10 mouse cellular contexts compared by ENCODE assay signal in the genomic region with DNA sequence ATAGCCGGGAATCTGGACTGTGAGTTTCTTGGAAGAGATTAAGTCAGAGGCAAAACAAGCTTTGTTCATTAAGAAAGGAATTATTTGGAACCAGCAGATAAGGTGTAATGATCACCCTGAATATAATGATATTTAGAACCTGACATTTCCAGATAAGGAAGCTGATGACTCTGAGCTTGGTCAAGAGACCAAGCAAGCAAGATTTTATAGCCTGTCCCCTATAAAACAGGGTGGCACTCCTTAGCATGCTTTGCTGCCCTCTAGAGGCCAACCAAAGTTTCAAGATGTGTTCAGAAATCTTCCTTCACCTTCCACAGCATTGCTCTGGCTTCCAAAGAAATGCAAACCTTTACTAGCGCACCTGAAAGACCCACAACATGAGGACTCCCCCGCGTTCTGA. TPM values are rescaled to one million over a fixed set of nuclear protein-coding genes. Genes with fewer than 3 reads are reported as not detected.
DNase-seq lines count a peak whose midpoint lies in the region; ATAC-seq and TF ChIP-seq lines count a peak whose summit lies in the region.
"Had no signal": no experiment of that assay in that cellular context is flagged by ENCODE, and none has a peak within 500 bp of the region (broad histone marks: within the 10 kb centered on the region; RNA-seq: fewer than 3 reads in every experiment).

No protein-coding gene starts in this region.

- peak; percentile 7 for DNase-seq in ovary, adult 18-20 months (ENCODE audit: low spot score)
- no peak for DNase-seq in ovary, postnatal 10 days (ENCODE audit: low spot score)
- peak; percentile 62 for DNase-seq in kidney, adult 9 months
- peak; percentile 52 for DNase-seq in left cerebral cortex, postnatal 4 days
- peak; percentile 63 for DNase-seq in testis, postnatal 10 days (ENCODE audit: low spot score)

- no peaks in the 10 kb centered on the region for H3K27me3 ChIP-seq in forebrain, embryonic 15.5 days
- H3K27me3 ChIP-seq in midbrain, embryonic 16.5 days (ENCODE audit: control insufficient read depth, insufficient read depth, low read depth, low read length): no peaks in the 10 kb centered on the region
- H3K27me3 ChIP-seq: embryonic facial prominence, embryonic 12.5 days; megakaryocyte, embryonic 14.5 days had no signal

- intact Hi-C loops in left cerebral cortex, postnatal 4 days (cut with DNase I): no loop called here

- ATAC-seq in forebrain, embryonic 15.5 days (replicated peaks): peak; percentile 61; the same call in 1 of the 2 replicates
- ATAC-seq in midbrain, embryonic 16.5 days: peak; percentile 71

- no peak overlapping the region for H3K27ac ChIP-seq in bone marrow, adult 2 months (ENCODE audit: control insufficient read depth, insufficient read depth, low read depth, low read length, poor library complexity)
- H3K27ac ChIP-seq in forebrain, embryonic 15.5 days (replicated peaks): no peak overlapping the region
- no peak overlapping the region for H3K27ac ChIP-seq in midbrain, embryonic 16.5 days (ENCODE audit: low read length)
- H3K27ac ChIP-seq: embryonic facial prominence, embryonic 12.5 days had no signal

- no peak for TF ChIP-seq POLR2A in bone marrow, adult 2 months (IDR thresholded peaks at IDR 0.05; ENCODE audit: borderline replicate concordance, control insufficient read depth, low read depth, low read length)

- H3K9me3 ChIP-seq in forebrain, embryonic 15.5 days: no peaks in the 10 kb centered on the region
- H3K9me3 ChIP-seq in midbrain, embryonic 16.5 days (replicated peaks; ENCODE audit: control insufficient read depth, low read length, poor library complexity, severe bottlenecking): no peaks in the 10 kb centered on the region
- H3K9me3 ChIP-seq: embryonic facial prominence, embryonic 12.5 days; megakaryocyte, embryonic 14.5 days had no signal

- H3K4me2 ChIP-seq in forebrain, embryonic 15.5 days (replicated peaks): no peak overlapping the region
- H3K4me2 ChIP-seq in midbrain, embryonic 16.5 days (ENCODE audit: low read length): no peak overlapping the region
- H3K4me2 ChIP-seq: embryonic facial prominence, embryonic 12.5 days had no signal

- TF ChIP-seq CTCF in bone marrow, adult 2 months (IDR thresholded peaks at IDR 0.05; ENCODE audit: control insufficient read depth, insufficient read depth, low read length): peak; percentile 17; the same call in 1 of the 2 replicates

- H3K36me3 ChIP-seq in forebrain, embryonic 15.5 days: no peaks in the 10 kb centered on the region
- no peaks in the 10 kb centered on the region for H3K36me3 ChIP-seq in midbrain, embryonic 16.5 days (ENCODE audit: control insufficient read depth, insufficient read depth, low read length)
- H3K36me3 ChIP-seq: embryonic facial prominence, embryonic 12.5 days had no signal

- H3K4me1 ChIP-seq in bone marrow, adult 2 months (ENCODE audit: control insufficient read depth, insufficient read depth, low read length): no peaks in the 10 kb centered on the region
- H3K4me1 ChIP-seq in forebrain, embryonic 15.5 days: no peaks in the 10 kb centered on the region
- no peaks in the 10 kb centered on the region for H3K4me1 ChIP-seq in midbrain, embryonic 16.5 days (ENCODE audit: control insufficient read depth, insufficient read depth, low read length)
- H3K4me1 ChIP-seq: embryonic facial prominence, embryonic 12.5 days; megakaryocyte, embryonic 14.5 days had no signal

- WGBS in bone marrow, adult 2 months: 48% methylated on average over 4 of the region's 4 CpGs
- WGBS in forebrain, embryonic 15.5 days: 60% methylated on average over 4 of the region's 4 CpGs
- WGBS in midbrain, embryonic 16.5 days: 64% methylated on average over 4 of the region's 4 CpGs

- H3K4me3 ChIP-seq in bone marrow, adult 2 months (replicated peaks; ENCODE audit: control insufficient read depth, low read depth, low read length): no peak overlapping the region
- no peak overlapping the region for H3K4me3 ChIP-seq in forebrain, embryonic 15.5 days
- no peak overlapping the region for H3K4me3 ChIP-seq in midbrain, embryonic 16.5 days (ENCODE audit: low read depth, low read length)
- H3K4me3 ChIP-seq: embryonic facial prominence, embryonic 12.5 days; megakaryocyte, embryonic 14.5 days had no signal

- H3K9ac ChIP-seq in forebrain, embryonic 15.5 days (replicated peaks): no peak overlapping the region
- no peak overlapping the region for H3K9ac ChIP-seq in midbrain, embryonic 16.5 days (ENCODE audit: low read depth, low read length)
- H3K9ac ChIP-seq: embryonic facial prominence, embryonic 12.5 days had no signal

RNA-seq across cellular contexts. Expression of gene Khdc1a, which starts 5.2 kb away (rescaled TPM):
- polyA plus RNA-seq in bone marrow, adult 2 months (2011; ENCODE audit: insufficient read depth, insufficient read length, low replicate concordance, missing spikeins): not detected in 2 replicates
- polyA plus RNA-seq in forebrain, embryonic 15.5 days (2015; fragmentation: Nextera tagmentation; extraction: Ambion mirVana): not detected in 2 replicates
- total RNA-seq in left cerebral cortex, postnatal 4 days (2021): not detected
- polyA plus RNA-seq in midbrain, embryonic 16.5 days (2015; fragmentation: Nextera tagmentation; extraction: Ambion mirVana): not detected in 2 replicates
- polyA plus RNA-seq: embryonic facial prominence, embryonic 12.5 days had no signal

RNA-seq across cellular contexts. Expression of gene Khdc1c, which starts 23.9 kb away (rescaled TPM):
- not detected in 2 replicates for polyA plus RNA-seq in bone marrow, adult 2 months (2011; ENCODE audit: insufficient read depth, insufficient read length, low replicate concordance, missing spikeins)
- not detected in 2 replicates for polyA plus RNA-seq in forebrain, embryonic 15.5 days (2015; fragmentation: Nextera tagmentation; extraction: Ambion mirVana)
- total RNA-seq in left cerebral cortex, postnatal 4 days (2021): not detected
- polyA plus RNA-seq in midbrain, embryonic 16.5 days (2015; fragmentation: Nextera tagmentation; extraction: Ambion mirVana): not detected in 2 replicates
- polyA plus RNA-seq: embryonic facial prominence, embryonic 12.5 days had no signal

RNA-seq across cellular contexts. Expression of gene Khdc1b, which starts 39.1 kb away (rescaled TPM):
- polyA plus RNA-seq in bone marrow, adult 2 months (2011; ENCODE audit: insufficient read depth, insufficient read length, low replicate concordance, missing spikeins): not detected in 2 replicates
- polyA plus RNA-seq in forebrain, embryonic 15.5 days (2015; fragmentation: Nextera tagmentation; extraction: Ambion mirVana): 0.14 TPM in 1 of 2 replicates, not detected in the other
- total RNA-seq in left cerebral cortex, postnatal 4 days (2021): not detected
- 0.13 and 0.15 TPM in 2 replicates for polyA plus RNA-seq in midbrain, embryonic 16.5 days (2015; fragmentation: Nextera tagmentation; extraction: Ambion mirVana)
